ENCODE assay signal across 24 mouse cellular contexts in the genomic region with DNA sequence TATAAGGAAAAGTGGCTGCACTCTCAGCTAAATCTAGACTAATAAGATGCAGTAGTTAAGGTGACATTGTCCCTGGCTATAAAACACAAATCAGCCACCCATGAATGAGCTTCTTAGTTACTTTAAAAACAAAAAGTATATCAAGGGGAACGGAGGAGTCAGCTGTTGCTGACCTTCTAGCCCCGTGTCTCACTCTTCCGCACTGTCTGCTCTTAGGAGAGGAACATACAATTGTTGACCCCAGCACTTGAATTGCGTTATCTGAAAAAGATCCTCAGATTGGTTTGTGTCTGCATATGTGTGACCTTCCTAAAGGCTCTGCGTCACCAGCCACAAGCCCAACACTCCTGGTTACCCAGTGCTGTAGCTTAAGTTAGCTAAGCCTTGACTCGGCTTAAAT. TPM values are rescaled to one million over a fixed set of nuclear protein-coding genes. Genes with fewer than 3 reads are reported as not detected.
DNase-seq lines count a peak whose midpoint lies in the region; ATAC-seq and TF ChIP-seq lines count a peak whose summit lies in the region.
"Had no signal": no experiment of that assay in that cellular context is flagged by ENCODE, and none has a peak within 500 bp of the region (broad histone marks: within the 10 kb centered on the region; RNA-seq: fewer than 3 reads in every experiment).

No protein-coding gene starts in this region.

- H3K27me3 ChIP-seq in kidney, embryonic 15.5 days: no peaks in the 10 kb centered on the region
- H3K27me3 ChIP-seq in kidney, postnatal 0 days (ENCODE audit: insufficient read depth, low read length): no peaks in the 10 kb centered on the region
- H3K27me3 ChIP-seq: CH12.LX; embryonic facial prominence, embryonic 12.5 days; forebrain, embryonic 13.5 days; forebrain, embryonic 15.5 days; Patski had no signal

- 50% methylated on average over 6 of the region's 6 CpGs for WGBS in kidney, embryonic 15.5 days
- WGBS in kidney, postnatal 0 days: 45% methylated on average over 6 of the region's 6 CpGs

- H3K4me1 ChIP-seq in kidney, embryonic 15.5 days: no peaks in the 10 kb centered on the region
- no peaks in the 10 kb centered on the region for H3K4me1 ChIP-seq in kidney, postnatal 0 days (replicated peaks; ENCODE audit: insufficient read depth, low read length)
- H3K4me1 ChIP-seq: embryonic facial prominence, embryonic 10.5 days; embryonic facial prominence, embryonic 12.5 days; forebrain, embryonic 13.5 days; forebrain, embryonic 15.5 days had no signal

- peak; percentile 5 for DNase-seq in kidney, adult 11 months
- no peak for DNase-seq in kidney, postnatal 25 days
- DNase-seq in kidney, postnatal 4 days: no peak
- peak; percentile 75 for DNase-seq in kidney, postnatal 0 days (ENCODE audit: low spot score)
- no peak for DNase-seq in kidney, adult 8-10 months
- DNase-seq: adrenal gland, adult 8-10 months; adrenal gland, postnatal 14 days; adrenal gland, postnatal 36 days; B cell, adult 2 months; cerebellum, adult 11-12 months; cerebellum, adult 2 months; cerebellum, adult 9-10 months; cerebellum, postnatal 10 days; cerebellum, postnatal 25 days had no signal

- no peak for TF ChIP-seq CTCF in kidney, postnatal 0 days (IDR thresholded peaks at IDR 0.05; ENCODE audit: low read depth)

- no peaks in the 10 kb centered on the region for H3K36me3 ChIP-seq in kidney, embryonic 15.5 days
- H3K36me3 ChIP-seq in kidney, postnatal 0 days (ENCODE audit: insufficient read depth, low read length): no peaks in the 10 kb centered on the region
- H3K36me3 ChIP-seq: embryonic facial prominence, embryonic 10.5 days; embryonic facial prominence, embryonic 12.5 days; forebrain, embryonic 15.5 days; G1E had no signal

- H3K4me3 ChIP-seq in kidney, embryonic 15.5 days (replicated peaks): no peak overlapping the region
- H3K4me3 ChIP-seq in kidney, postnatal 0 days (replicated peaks; ENCODE audit: low read depth, low read length): no peak overlapping the region
- H3K4me3 ChIP-seq: embryonic facial prominence, embryonic 10.5 days; embryonic facial prominence, embryonic 12.5 days; forebrain, embryonic 13.5 days; forebrain, embryonic 15.5 days had no signal

- no peak overlapping the region for H3K9ac ChIP-seq in kidney, embryonic 15.5 days
- no peak overlapping the region for H3K9ac ChIP-seq in kidney, postnatal 0 days (ENCODE audit: low read depth, low read length)
- H3K9ac ChIP-seq: embryonic facial prominence, embryonic 12.5 days; forebrain, embryonic 13.5 days; forebrain, embryonic 15.5 days had no signal

- no peak overlapping the region for H3K4me2 ChIP-seq in kidney, embryonic 15.5 days
- no peak overlapping the region for H3K4me2 ChIP-seq in kidney, postnatal 0 days (ENCODE audit: low read length)
- H3K4me2 ChIP-seq: embryonic facial prominence, embryonic 12.5 days; forebrain, embryonic 13.5 days; forebrain, embryonic 15.5 days had no signal

- peak; percentile 75 for ATAC-seq in kidney, embryonic 15.5 days (replicated peaks; ENCODE audit: low FRiP score)
- peak; percentile 66; the same call in 1 of the 2 replicates for ATAC-seq in kidney, postnatal 0 days (replicated peaks; ENCODE audit: low FRiP score, low read depth)
- ATAC-seq: activated CD4-positive, CD25-positive, alpha-beta regulatory T cell, adult 4 months; CD4-positive, CD25-positive, alpha-beta regulatory T cell, adult 4 months; forebrain, embryonic 13.5 days; forebrain, embryonic 15.5 days; Patski had no signal

- H3K27ac ChIP-seq in kidney, embryonic 15.5 days: no peak overlapping the region
- H3K27ac ChIP-seq in kidney, postnatal 0 days: no peak overlapping the region
- H3K27ac ChIP-seq: embryonic facial prominence, embryonic 10.5 days; embryonic facial prominence, embryonic 12.5 days; forebrain, embryonic 13.5 days; forebrain, embryonic 15.5 days had no signal

- H3K9me3 ChIP-seq in kidney, embryonic 15.5 days (replicated peaks): no peaks in the 10 kb centered on the region
- no peaks in the 10 kb centered on the region for H3K9me3 ChIP-seq in kidney, postnatal 0 days (replicated peaks; ENCODE audit: low read length)
- H3K9me3 ChIP-seq: embryonic facial prominence, embryonic 10.5 days; embryonic facial prominence, embryonic 12.5 days; forebrain, embryonic 13.5 days; forebrain, embryonic 15.5 days; G1E had no signal

RNA-seq across cellular contexts. Expression of a gene that starts 41.4 kb away (rescaled TPM):
- polyA plus RNA-seq in kidney, embryonic 15.5 days (2015; fragmentation: Nextera tagmentation; extraction: Ambion mirVana): 3.9 and 4.1 TPM in 2 replicates
- polyA plus RNA-seq in kidney, postnatal 0 days (2015; fragmentation: Nextera tagmentation; extraction: Ambion mirVana): 7.7 and 8.6 TPM in 2 replicates
- polyA plus RNA-seq: G1E had no signal

Comparison
In these comparisons a context has a peak if more than half of its experiments do, and no peak if none do; other contexts are left out.
1. DNase-seq: peak in kidney, adult 11 months (single experiment) and kidney, postnatal 0 days (single experiment); none in kidney, postnatal 25 days (0 of 2), kidney, postnatal 4 days (0 of 2) and kidney, adult 8-10 months (0 of 2).